Mouse (Mus musculus) cortical plate, adult 2 months (tissue): ENCODE measurements around the gene Kdelr1.

Experiments
- CTCF ChIP-seq: fragments of 200-500 bp; IDR thresholded peaks from 2 replicates; pipeline ENCODE4 v1.5.1; 2011; ENCODE audit warnings: mild to moderate bottlenecking, control low read depth, low read length; ENCODE audit not compliant: insufficient read depth; ENCODE audit errors: extremely low read depth
- POLR2A ChIP-seq: fragments of 200-500 bp; IDR thresholded peaks from 2 replicates; pipeline ENCODE4 v1.6.1; 2011; ENCODE audit warnings: mild to moderate bottlenecking, low read length, control low read depth; ENCODE audit not compliant: insufficient read depth; ENCODE audit errors: extremely low read depth

DNA sequence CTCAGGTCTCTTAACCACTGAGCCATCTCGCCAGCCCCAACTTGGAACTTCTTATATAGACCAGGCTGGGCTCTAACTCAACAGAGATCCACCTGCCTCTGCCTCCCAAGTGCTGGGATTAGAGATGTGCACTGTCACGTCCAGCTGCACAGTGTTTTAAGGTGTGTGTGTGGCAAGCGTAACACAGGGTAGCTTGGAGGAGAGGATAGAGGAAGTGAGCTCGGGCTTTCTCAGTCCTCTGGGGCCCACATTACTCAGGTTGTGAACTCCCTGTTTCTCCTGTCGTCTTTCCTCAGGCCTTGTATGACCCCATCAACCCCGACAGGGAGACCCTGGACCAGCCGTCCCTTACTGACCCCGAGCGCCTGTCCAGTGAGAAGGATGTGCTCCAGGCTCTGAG, 34.0 kb downstream of the Kdelr1 start:
- TF ChIP-seq CTCF (no peak), POLR2A (no peak)
